Mouse (Mus musculus): ENCODE data around the gene Pfkl. TPM values are rescaled to one million over a fixed set of nuclear protein-coding genes. Genes with fewer than 3 reads are reported as not detected.

The Pfkl gene
- polyA plus RNA-seq, 1 experiment, result 128 TPM

- no peak for TF ChIP-seq GATA1 (IDR thresholded peaks at IDR 0.05; ENCODE audit: low read length)
Measured at GRCm38 (mm10) chr10:77978351-77979350, 31.2 kb downstream of the Pfkl start, which contains the start of gene 1810043G02Rik. TSS of gene 1810043G02Rik (plus strand) at chr10:77978524.

GRCm38 (mm10) chr10:77976458-77977150 lies 33.3 kb downstream of the Pfkl start:
- TF ChIP-seq GATA1 (IDR thresholded peaks at IDR 0.05; ENCODE audit: low read length), result no peak

GRCm38 (mm10) chr10:77975653-77976052 lies 34.2 kb downstream of the Pfkl start:
- no peak for TF ChIP-seq GATA1 (IDR thresholded peaks at IDR 0.05; ENCODE audit: low read length)

- no peak for TF ChIP-seq GATA1 (IDR thresholded peaks at IDR 0.05; ENCODE audit: low read length)
Measured at GRCm38 (mm10) chr10:77974811-77975210, 35.1 kb downstream of the Pfkl start.

- TF ChIP-seq GATA1 (IDR thresholded peaks at IDR 0.05; ENCODE audit: low read length), result no peak
Measured at GRCm38 (mm10) chr10:77974323-77974722, 35.6 kb downstream of the Pfkl start.

- TF ChIP-seq GATA1 (IDR thresholded peaks at IDR 0.05; ENCODE audit: low read length), result no peak
Measured at GRCm38 (mm10) chr10:77971709-77972553, 38.0 kb downstream of the Pfkl start.

GRCm38 (mm10) chr10:77971191-77971590 lies 38.7 kb downstream of the Pfkl start:
- TF ChIP-seq GATA1 (IDR thresholded peaks at IDR 0.05; ENCODE audit: low read length), result no peak

- no peak for TF ChIP-seq GATA1 (IDR thresholded peaks at IDR 0.05; ENCODE audit: low read length)
Measured at GRCm38 (mm10) chr10:77970481-77970880, 39.4 kb downstream of the Pfkl start, which contains the start of gene Trpm2. TSS of gene Trpm2 (minus strand) at chr10:77970563.

GRCm38 (mm10) chr10:77969973-77970325 lies 39.9 kb downstream of the Pfkl start:
- no peak for TF ChIP-seq GATA1 (IDR thresholded peaks at IDR 0.05; ENCODE audit: low read length)

- no peak for TF ChIP-seq GATA1 (IDR thresholded peaks at IDR 0.05; ENCODE audit: low read length)
Measured at GRCm38 (mm10) chr10:77969274-77969972, 40.5 kb downstream of the Pfkl start.

- no peak for TF ChIP-seq GATA1 (IDR thresholded peaks at IDR 0.05; ENCODE audit: low read length)
Measured at GRCm38 (mm10) chr10:77963971-77964370, 45.9 kb downstream of the Pfkl start.

GRCm38 (mm10) chr10:77962725-77963124 lies 47.2 kb downstream of the Pfkl start:
- TF ChIP-seq GATA1 (IDR thresholded peaks at IDR 0.05; ENCODE audit: low read length), result no peak

GRCm38 (mm10) chr10:77939685-77940084 lies 70.2 kb downstream of the Pfkl start:
- TF ChIP-seq GATA1 (IDR thresholded peaks at IDR 0.05; ENCODE audit: low read length), result no peak

Other genes starting within 250 kb of the Pfkl start
- not detected in 2 replicates for gene Gm3238, start 238.8 kb downstream of the Pfkl start, polyA plus RNA-seq (2012)
- gene Gm7138, start 233.1 kb downstream of the Pfkl start, polyA plus RNA-seq (2012), result not detected in 2 replicates
- not detected in 2 replicates for gene Gm3250, start 227.5 kb downstream of the Pfkl start, polyA plus RNA-seq (2012)
- gene Gm7137, start 221.9 kb downstream of the Pfkl start, polyA plus RNA-seq (2012), result not detected in 2 replicates
- not detected in 2 replicates for gene Gm9639, start 215.0 kb downstream of the Pfkl start, polyA plus RNA-seq (2012)
- not detected in 2 replicates for gene Gm19668, start 210.9 kb downstream of the Pfkl start, polyA plus RNA-seq (2012)
- gene Gm9507, start 198.2 kb downstream of the Pfkl start, polyA plus RNA-seq (2012), result not detected in 2 replicates
- not detected in 2 replicates for gene Gm2696, start 195.4 kb downstream of the Pfkl start, polyA plus RNA-seq (2012)
- gene Krtap10-4, start 183.0 kb downstream of the Pfkl start, polyA plus RNA-seq (2012), result not detected in 2 replicates
- not detected in 2 replicates for gene Krtap10-10, start 174.1 kb downstream of the Pfkl start, polyA plus RNA-seq (2012)
- gene Gm36176, start 163.3 kb downstream of the Pfkl start, polyA plus RNA-seq (2012), result not detected in 2 replicates
- not detected in 2 replicates for gene Gm10318, start 157.2 kb downstream of the Pfkl start, polyA plus RNA-seq (2012)
- not detected in 2 replicates for gene Gm3285, start 148.1 kb downstream of the Pfkl start, polyA plus RNA-seq (2012)
- not detected in 2 replicates for gene Lrrc3, start 107.5 kb downstream of the Pfkl start, polyA plus RNA-seq (2012)
- not detected in 2 replicates for gene Trpm2, start 39.5 kb downstream of the Pfkl start, polyA plus RNA-seq (2012)
- 27.6 and 27.7 TPM in 2 replicates for gene 1810043G02Rik, start 31.6 kb downstream of the Pfkl start, polyA plus RNA-seq (2012)
- gene Dnmt3l, start 31.9 kb upstream of the Pfkl start, polyA plus RNA-seq (2012), result not detected in 2 replicates
- gene Aire, start 33.5 kb upstream of the Pfkl start, polyA plus RNA-seq (2012), result 0.09 TPM in 1 of 2 replicates, not detected in the other
- gene Icosl, start 59.2 kb upstream of the Pfkl start, polyA plus RNA-seq (2012), result not detected in 2 replicates
- 88.0 and 106 TPM in 2 replicates for gene D10Jhu81e, start 159.7 kb upstream of the Pfkl start, polyA plus RNA-seq (2012)
- 19.6 and 23.1 TPM in 2 replicates for gene Pwp2, start 175.1 kb upstream of the Pfkl start, polyA plus RNA-seq (2012)
- gene Trappc10, start 234.6 kb upstream of the Pfkl start, polyA plus RNA-seq (2012), result 67.8 and 109 TPM in 2 replicates